Comparison of ENCODE assay signal across 20 mouse cellular contexts in the genomic region with DNA sequence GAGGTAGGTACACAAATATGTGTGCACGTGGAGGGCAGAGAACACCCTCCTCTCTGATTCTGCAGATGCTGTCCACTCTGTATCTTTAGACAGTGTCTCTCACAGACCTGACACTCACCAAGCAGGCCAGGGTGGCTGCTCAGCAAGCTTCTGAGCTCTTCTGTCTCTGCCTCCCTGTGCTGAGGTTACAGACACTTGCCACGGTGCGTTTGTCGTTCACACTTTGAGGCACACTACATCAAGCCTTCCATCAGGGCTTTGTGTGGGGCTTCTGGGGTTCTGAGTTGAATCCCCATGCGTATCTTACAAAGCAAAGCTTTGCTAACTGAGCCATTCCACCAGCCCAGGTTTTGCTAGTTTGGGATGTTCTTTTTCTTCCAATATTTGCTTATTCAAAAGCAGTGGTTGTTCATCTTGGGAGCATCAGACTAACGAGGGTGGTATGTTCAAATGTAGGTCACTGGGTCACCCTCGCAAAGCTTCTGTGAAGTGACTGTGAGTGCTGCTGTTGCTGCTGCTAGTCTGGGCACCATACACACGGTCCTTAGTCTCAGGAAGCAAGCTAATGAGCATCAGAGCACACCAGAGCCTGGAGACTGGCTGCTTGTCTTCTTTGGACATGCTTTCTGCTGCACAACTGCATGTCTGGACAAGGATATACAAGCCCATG.
DNase-seq lines count a peak whose midpoint lies in the region; ATAC-seq and TF ChIP-seq lines count a peak whose summit lies in the region.
"Had no signal": no experiment of that assay in that cellular context is flagged by ENCODE, and none has a peak within 500 bp of the region (broad histone marks: within the 10 kb centered on the region; RNA-seq: fewer than 3 reads in every experiment).

No protein-coding gene starts in this region.

- no peaks in the 10 kb centered on the region for H3K27me3 ChIP-seq in midbrain, embryonic 13.5 days
- no peaks in the 10 kb centered on the region for H3K27me3 ChIP-seq in midbrain, embryonic 16.5 days (ENCODE audit: control insufficient read depth, insufficient read depth, low read depth, low read length)
- H3K27me3 ChIP-seq in thymus, adult 2 months (ENCODE audit: control insufficient read depth, insufficient read depth, low read length) = no peaks in the 10 kb centered on the region
- H3K27me3 ChIP-seq in liver, postnatal 0 days (ENCODE audit: insufficient read depth, low read length) = no peaks in the 10 kb centered on the region
- H3K27me3 ChIP-seq: forebrain, embryonic 13.5 days; heart, embryonic 13.5 days; hindbrain, embryonic 15.5 days had no signal

- H3K4me1 ChIP-seq in midbrain, embryonic 13.5 days (replicated peaks) = peaks cover 28% of the 10 kb centered on the region
- peaks cover 19% of the 10 kb centered on the region for H3K4me1 ChIP-seq in midbrain, embryonic 16.5 days (ENCODE audit: control insufficient read depth, insufficient read depth, low read length)
- H3K4me1 ChIP-seq in thymus, adult 2 months (replicated peaks; ENCODE audit: control insufficient read depth, insufficient read depth, low read length) = peaks cover 44% of the 10 kb centered on the region
- H3K4me1 ChIP-seq in liver, postnatal 0 days (ENCODE audit: insufficient read depth) = no peaks in the 10 kb centered on the region
- H3K4me1 ChIP-seq: embryonic facial prominence, embryonic 10.5 days; heart, embryonic 13.5 days; hindbrain, embryonic 15.5 days had no signal

- peak; percentile 51; the same call in 1 of the 2 replicates for ATAC-seq in midbrain, embryonic 13.5 days
- ATAC-seq in midbrain, embryonic 16.5 days = no peak
- no peak for ATAC-seq in liver, postnatal 0 days
- no peak for ATAC-seq in monocyte, adult 5-6 weeks (replicated peaks; ENCODE audit: insufficient number of reproducible peaks, low FRiP score, low TSS enrichment, poor library complexity, severe bottlenecking)
- ATAC-seq: CD4-positive, CD25-positive, alpha-beta regulatory T cell, adult 4 months; forebrain, postnatal 0 days had no signal

- DNase-seq in thymus, adult 2 months = peak; percentile 58
- DNase-seq in thymus, postnatal 25 days = peak; percentile 65
- no peak for DNase-seq in liver, postnatal 0 days
- DNase-seq in lung, postnatal 10 days = no peak
- DNase-seq: adrenal gland, postnatal 14 days; B cell, adult 2 months; cerebellum, adult 18-20 months; cerebellum, adult 9-11 months; forebrain, postnatal 0 days; gastrocnemius, postnatal 25 days; heart, postnatal 36 days had no signal

- no peak for TF ChIP-seq POLR2A in thymus, adult 2 months (IDR thresholded peaks at IDR 0.05; ENCODE audit: control insufficient read depth, extremely low read depth, insufficient read depth, low read length, poor library complexity)

- no peaks in the 10 kb centered on the region for H3K36me3 ChIP-seq in midbrain, embryonic 13.5 days
- H3K36me3 ChIP-seq in midbrain, embryonic 16.5 days (ENCODE audit: control insufficient read depth, insufficient read depth, low read length) = no peaks in the 10 kb centered on the region
- H3K36me3 ChIP-seq in thymus, adult 2 months (ENCODE audit: control insufficient read depth, insufficient read depth, low read length) = no peaks in the 10 kb centered on the region
- H3K36me3 ChIP-seq in liver, postnatal 0 days (replicated peaks; ENCODE audit: insufficient read depth, low read length) = no peaks in the 10 kb centered on the region
- H3K36me3 ChIP-seq: embryonic facial prominence, embryonic 10.5 days; G1E; heart, embryonic 13.5 days; hindbrain, embryonic 15.5 days had no signal

- no peak overlapping the region for H3K4me2 ChIP-seq in midbrain, embryonic 13.5 days (replicated peaks)
- H3K4me2 ChIP-seq in midbrain, embryonic 16.5 days (ENCODE audit: low read length) = no peak overlapping the region
- no peak overlapping the region for H3K4me2 ChIP-seq in liver, postnatal 0 days (ENCODE audit: low read depth, low read length)
- H3K4me2 ChIP-seq: forebrain, embryonic 13.5 days; heart, embryonic 13.5 days; hindbrain, embryonic 15.5 days had no signal

- TF ChIP-seq EP300 in liver, postnatal 0 days (IDR thresholded peaks at IDR 0.05; ENCODE audit: low read depth) = no peak

- no peak overlapping the region for H3K9ac ChIP-seq in midbrain, embryonic 13.5 days (replicated peaks)
- no peak overlapping the region for H3K9ac ChIP-seq in midbrain, embryonic 16.5 days (ENCODE audit: low read depth, low read length)
- H3K9ac ChIP-seq in liver, postnatal 0 days (replicated peaks) = no peak overlapping the region
- H3K9ac ChIP-seq: forebrain, embryonic 13.5 days; forebrain, postnatal 0 days; heart, embryonic 13.5 days; hindbrain, embryonic 15.5 days had no signal

- no peaks in the 10 kb centered on the region for H3K9me3 ChIP-seq in midbrain, embryonic 13.5 days
- H3K9me3 ChIP-seq in midbrain, embryonic 16.5 days (replicated peaks; ENCODE audit: control insufficient read depth, low read length, poor library complexity, severe bottlenecking) = no peaks in the 10 kb centered on the region
- no peaks in the 10 kb centered on the region for H3K9me3 ChIP-seq in liver, postnatal 0 days (ENCODE audit: low read length)
- H3K9me3 ChIP-seq: embryonic facial prominence, embryonic 10.5 days; forebrain, embryonic 13.5 days; G1E; heart, embryonic 13.5 days; hindbrain, embryonic 15.5 days had no signal

- H3K27ac ChIP-seq in midbrain, embryonic 13.5 days = no peak overlapping the region
- H3K27ac ChIP-seq in midbrain, embryonic 16.5 days (ENCODE audit: low read length) = no peak overlapping the region
- H3K27ac ChIP-seq in thymus, adult 2 months (ENCODE audit: control insufficient read depth, insufficient read depth, low read length) = peak overlapping the region; percentile 86
- no peak overlapping the region for H3K27ac ChIP-seq in liver, postnatal 0 days (ENCODE audit: low read depth)
- H3K27ac ChIP-seq: embryonic facial prominence, embryonic 10.5 days; forebrain, embryonic 13.5 days; heart, embryonic 13.5 days; hindbrain, embryonic 15.5 days had no signal

- 69% methylated on average over 8 of the region's 8 CpGs for WGBS in midbrain, embryonic 13.5 days
- WGBS in midbrain, embryonic 16.5 days = 68% methylated on average over 8 of the region's 8 CpGs
- WGBS in thymus, adult 2 months = 35% methylated on average over 8 of the region's 8 CpGs
- WGBS in liver, postnatal 0 days (ENCODE audit: insufficient replicate concordance) = 59% methylated on average over 8 of the region's 8 CpGs

- no peak for TF ChIP-seq CTCF in thymus, adult 2 months (IDR thresholded peaks at IDR 0.05; ENCODE audit: borderline replicate concordance, control insufficient read depth, extremely low read depth, insufficient read depth, low read length, poor library complexity)
- no peak for TF ChIP-seq CTCF in liver, postnatal 0 days (IDR thresholded peaks at IDR 0.05; ENCODE audit: low read depth)

- no peak overlapping the region for H3K4me3 ChIP-seq in midbrain, embryonic 13.5 days (replicated peaks)
- no peak overlapping the region for H3K4me3 ChIP-seq in midbrain, embryonic 16.5 days (ENCODE audit: low read depth, low read length)
- no peak overlapping the region for H3K4me3 ChIP-seq in thymus, adult 2 months (ENCODE audit: control insufficient read depth, insufficient read depth, low read length)
- H3K4me3 ChIP-seq in liver, postnatal 0 days (ENCODE audit: low read depth, low read length) = no peak overlapping the region
- H3K4me3 ChIP-seq: embryonic facial prominence, embryonic 10.5 days; forebrain, embryonic 13.5 days; heart, embryonic 13.5 days; hindbrain, embryonic 15.5 days had no signal

Comparison
In these comparisons a context has a peak if more than half of its experiments do, and no peak if none do; other contexts are left out.
1. DNase-seq: peak in thymus, adult 2 months (single experiment) and thymus, postnatal 25 days (single experiment); none in liver, postnatal 0 days (single experiment) and lung, postnatal 10 days (single experiment).